Mouse (Mus musculus) mouse trophoblast stem cell (cell line): ENCODE results near the gene Erbb2.

Source experiments
- in situ Hi-C, 2 experiments: fragments of 300-500 bp; cut with MseI, MboI; formaldehyde crosslinking; loops; 2 replicates in 1 of 2; 3 replicates in 1 of 2; pipeline ENCODE4 v1.15.1; 2025

The Erbb2 gene

DNA sequence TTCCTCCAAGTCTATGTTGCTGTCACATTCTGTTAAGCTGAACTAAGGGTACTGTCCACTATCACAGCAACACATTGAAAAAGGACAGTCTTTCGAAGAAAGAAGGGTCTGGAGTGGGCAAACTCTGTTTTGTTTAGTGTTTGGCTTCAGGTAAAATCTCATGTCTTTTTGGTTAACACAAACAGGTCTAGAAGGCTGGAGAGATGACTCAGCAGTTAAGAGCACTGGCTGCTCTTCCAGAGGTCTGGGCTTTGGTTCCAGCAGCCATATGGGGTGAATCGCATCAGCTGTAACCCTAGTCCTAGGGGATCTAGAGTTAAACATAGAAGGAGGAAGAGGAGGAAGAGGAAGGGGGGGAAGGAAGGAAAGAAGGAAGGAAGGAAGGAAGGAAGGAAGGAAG, 73.5 kb downstream of the Erbb2 start:
- in situ Hi-C loops: no loop called here
